Mouse (Mus musculus) cerebellum, adult 2 months (tissue): ENCODE measurements at regions not wholly inside any gene's neighbourhood (a gene's known extent, or its start where the extent isn't known, plus 50 kb on each side); places are given as distances from the start of the nearest gene placed in this dataset.

Experiments used
- DNase-seq, 2 experiments: peaks; one replicate each; pipeline ENCODE4 v3.0.0; 2021
- H3K27ac ChIP-seq: fragments of 200-500 bp; 2 replicates; pipeline ENCODE4 v1.5.1; 2012; ENCODE audit warnings: low read length, control low read depth, inconsistent platforms; ENCODE audit not compliant: insufficient read depth
- H3K27me3 ChIP-seq: fragments of 200-500 bp; 2 replicates; pipeline ENCODE4 v1.6.1; 2012; ENCODE audit warnings: inconsistent platforms, mild to moderate bottlenecking, low read length, moderate library complexity; ENCODE audit not compliant: control insufficient read depth, insufficient read depth
- H3K4me1 ChIP-seq: fragments of 200-500 bp; 2 replicates; pipeline ENCODE4 v1.6.1; 2011; ENCODE audit warnings: low read length; ENCODE audit not compliant: control insufficient read depth, insufficient read depth
- H3K4me3 ChIP-seq: fragments of 200-500 bp; replicated peaks from 2 replicates; pipeline ENCODE3; 2011; ENCODE audit warnings: mild to moderate bottlenecking, low read depth, low read length, control low read depth; ENCODE audit not compliant: insufficient read depth
- CTCF ChIP-seq: fragments of 200-500 bp; IDR thresholded peaks from 2 replicates; pipeline ENCODE4 v1.5.1; 2011; ENCODE audit warnings: low read depth, mild to moderate bottlenecking, control low read depth, low read length, moderate library complexity, borderline replicate concordance; ENCODE audit not compliant: insufficient read depth
- POLR2A ChIP-seq: fragments of 200-500 bp; IDR thresholded peaks from 2 replicates; pipeline ENCODE4 v1.6.1; 2011; ENCODE audit warnings: low read length, control low read depth, borderline replicate concordance; ENCODE audit not compliant: insufficient read depth
- WGBS: fragments of 180-500 bp; shearing (Covaris S2); methylation state at CpG from one replicate; pipeline ENCODE4 v1.1.7; 2018; 5-methylcytosine and 5-hydroxymethylcytosine counted together

DNA sequence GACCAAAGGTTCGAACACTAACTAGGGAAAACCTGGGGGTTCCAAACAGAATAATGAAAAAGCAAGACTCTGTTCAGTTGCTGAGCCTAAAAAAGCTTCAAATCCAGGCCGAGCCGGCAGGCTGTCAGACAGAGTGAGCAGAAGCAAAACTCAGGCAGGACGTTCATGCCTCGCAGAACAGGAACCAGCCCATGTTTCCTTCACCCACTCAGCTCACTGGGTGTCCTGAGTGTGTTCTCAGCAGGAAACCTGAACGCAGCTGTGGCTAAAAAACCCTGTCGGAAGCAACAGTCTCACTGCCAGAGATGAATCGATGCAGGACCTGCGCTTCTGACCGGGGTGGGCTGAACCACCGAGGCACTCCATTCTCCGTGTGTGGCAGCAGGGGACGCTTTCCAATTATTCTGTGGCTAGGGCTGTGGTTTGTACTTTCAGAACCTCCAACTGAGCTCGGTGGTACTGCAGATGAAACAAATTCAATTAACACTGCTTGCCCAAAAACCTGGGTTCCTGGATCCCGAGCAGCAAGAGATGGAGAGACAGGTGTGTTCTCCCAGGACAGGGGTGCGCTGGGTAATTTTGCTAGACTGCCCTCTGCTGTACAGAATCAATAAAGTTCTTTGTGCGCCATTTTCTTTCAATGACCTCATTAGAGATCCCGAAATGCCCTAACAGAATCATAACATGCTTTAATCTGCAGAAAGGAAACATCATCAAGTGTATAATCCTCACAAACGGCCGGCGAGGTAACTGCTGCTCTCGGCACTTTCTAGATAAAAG is 121.1 kb upstream of the Akirin2 start:
- no peaks in the 10 kb centered on the region for H3K4me1 ChIP-seq
- no peak overlapping the region for H3K4me3 ChIP-seq
- DNase-seq: peak in 1 of 2 experiments; percentile 21
- 65% methylated on average over 22 of the region's 22 CpGs for WGBS
- TF ChIP-seq CTCF (no peak), POLR2A (no peak)
- H3K27ac ChIP-seq: no peak overlapping the region
- H3K27me3 ChIP-seq: no peaks in the 10 kb centered on the region

DNA sequence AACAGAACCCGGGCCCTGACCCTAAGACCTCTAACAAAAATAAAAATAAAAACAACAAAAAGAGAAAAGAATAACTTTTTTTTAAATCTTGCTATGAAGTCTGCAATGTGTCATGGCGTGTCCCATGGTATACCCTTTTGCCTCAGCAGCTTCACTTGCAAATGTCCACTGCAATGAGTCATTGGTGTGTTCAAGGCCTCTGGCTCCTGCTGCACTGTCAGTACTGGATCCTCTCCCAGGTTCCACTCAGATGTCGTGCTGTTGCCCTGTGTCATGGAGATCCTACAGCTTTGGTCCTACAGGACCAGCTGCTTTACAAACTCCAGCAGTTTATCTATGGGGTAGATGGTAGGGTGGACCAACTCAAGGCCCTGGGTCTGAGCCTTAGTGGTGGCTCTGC is 113.4 kb upstream of the Akirin2 start:
- DNase-seq: no peak
- Histone ChIP-seq H3K27me3 (no peaks in the 10 kb centered on the region), H3K27ac (no peak overlapping the region), H3K4me3 (no peak overlapping the region), H3K4me1 (no peaks in the 10 kb centered on the region)
- TF ChIP-seq CTCF (no peak), POLR2A (no peak)
- 77% methylated on average over 3 of the region's 3 CpGs for WGBS

DNA sequence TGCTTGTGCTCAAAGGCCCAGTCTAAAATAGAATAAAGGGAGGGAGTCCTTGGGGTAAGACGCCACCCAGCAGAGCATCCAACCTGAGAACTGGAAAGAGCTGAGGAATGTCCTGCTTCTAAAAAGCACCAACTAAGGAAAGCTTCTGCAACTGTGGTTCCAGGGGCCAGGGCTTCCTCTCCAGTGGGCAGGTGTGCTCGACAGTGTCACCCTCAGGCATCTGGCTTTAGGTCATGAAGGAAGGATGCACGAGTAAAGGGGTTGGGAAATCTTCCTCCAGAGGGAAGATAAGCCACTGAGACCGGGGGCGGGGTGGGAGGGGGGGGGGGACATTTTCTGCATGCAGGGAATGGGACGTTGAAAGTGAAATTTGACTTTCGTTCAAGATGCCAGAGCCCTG is 101.2 kb upstream of the Akirin2 start:
- no peak for TF ChIP-seq CTCF
- TF ChIP-seq POLR2A: no peak
- DNase-seq: no peak
- H3K27ac ChIP-seq: no peak overlapping the region
- no peak overlapping the region for H3K4me3 ChIP-seq
- H3K27me3 ChIP-seq: no peaks in the 10 kb centered on the region
- 78% methylated on average over 7 of the region's 7 CpGs for WGBS
- no peaks in the 10 kb centered on the region for H3K4me1 ChIP-seq

DNA sequence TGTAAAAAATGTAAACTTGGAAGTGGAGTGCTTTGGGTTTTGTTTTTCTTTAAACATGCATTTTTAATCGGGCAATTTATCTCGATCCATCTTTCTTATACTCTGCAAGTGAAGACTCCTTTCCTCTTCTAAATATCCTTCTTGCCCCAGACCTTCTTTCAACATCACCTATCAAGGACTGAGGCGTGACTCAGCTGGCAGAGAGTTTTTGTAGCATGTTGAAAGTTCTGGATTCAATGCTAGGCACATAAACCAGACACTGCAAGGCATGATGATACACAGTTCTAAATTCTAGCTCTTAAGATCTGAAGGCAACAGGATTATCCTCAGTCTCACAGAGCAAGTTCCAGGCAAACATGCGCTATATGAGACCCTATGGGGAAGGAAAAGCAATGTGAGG is 88.1 kb upstream of the Akirin2 start:
- H3K4me3 ChIP-seq: no peak overlapping the region

DNA sequence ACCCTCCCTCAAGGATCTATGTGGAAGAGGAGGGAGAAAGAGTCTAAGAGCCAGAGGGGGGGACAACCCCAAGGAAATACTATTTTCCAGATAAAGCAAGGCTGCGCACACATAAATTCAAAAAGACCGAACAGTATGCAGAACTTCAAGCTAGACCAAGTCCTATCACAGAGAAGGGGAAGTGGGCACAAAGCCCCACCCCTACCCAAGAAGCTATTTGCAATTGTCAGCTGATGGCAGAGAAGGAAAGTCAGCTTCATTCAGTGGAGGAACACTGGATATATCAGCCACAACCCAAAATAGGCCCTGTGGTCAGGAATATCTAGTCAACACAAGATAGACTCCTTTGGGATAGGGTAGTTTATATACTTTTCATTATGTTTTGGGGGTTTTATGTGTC is 84.9 kb upstream of the Akirin2 start:
- TF ChIP-seq POLR2A (no peak), CTCF (no peak)
- DNase-seq: no peak
- H3K27ac ChIP-seq: no peak overlapping the region
- H3K4me3 ChIP-seq: no peak overlapping the region
- H3K4me1 ChIP-seq: no peaks in the 10 kb centered on the region
- 96% methylated on average over 2 of the region's 2 CpGs for WGBS
- H3K27me3 ChIP-seq: no peaks in the 10 kb centered on the region

More for the DNA sequence above, 88.1 kb upstream of the Akirin2 start:
- TF ChIP-seq CTCF: no peak
- TF ChIP-seq POLR2A: no peak
- DNase-seq: no peak
- 92% methylated on average over 4 of the region's 4 CpGs for WGBS
- Histone ChIP-seq H3K4me1 (no peaks in the 10 kb centered on the region), H3K27me3 (no peaks in the 10 kb centered on the region), H3K27ac (no peak overlapping the region)

DNA sequence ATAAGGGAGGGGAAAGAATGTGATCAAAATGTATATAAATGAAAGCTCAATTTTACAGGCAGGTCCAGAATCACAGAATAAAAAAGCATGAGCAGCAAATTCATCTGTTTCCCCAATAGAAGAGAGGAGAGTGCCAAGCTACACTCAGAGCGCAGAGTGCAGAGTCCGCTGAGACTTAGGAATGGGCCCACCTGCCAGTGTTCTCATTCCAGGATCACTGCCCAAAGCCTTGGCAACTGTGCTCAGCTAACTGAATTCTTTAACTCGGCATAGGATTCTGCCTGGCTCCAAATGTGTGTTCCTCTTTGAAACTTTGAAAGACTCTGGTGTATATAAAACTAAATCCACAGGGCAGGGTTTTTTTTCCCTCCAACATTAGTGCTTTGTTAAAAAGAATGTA is 84.4 kb upstream of the Akirin2 start:
- Histone ChIP-seq H3K27ac (no peak overlapping the region), H3K4me3 (no peak overlapping the region), H3K27me3 (no peaks in the 10 kb centered on the region), H3K4me1 (no peaks in the 10 kb centered on the region)
- WGBS: 8% methylated on average over 3 of the region's 3 CpGs
- peak; percentile 20 to 60 for DNase-seq
- TF ChIP-seq CTCF: no peak
- no peak for TF ChIP-seq POLR2A

DNA sequence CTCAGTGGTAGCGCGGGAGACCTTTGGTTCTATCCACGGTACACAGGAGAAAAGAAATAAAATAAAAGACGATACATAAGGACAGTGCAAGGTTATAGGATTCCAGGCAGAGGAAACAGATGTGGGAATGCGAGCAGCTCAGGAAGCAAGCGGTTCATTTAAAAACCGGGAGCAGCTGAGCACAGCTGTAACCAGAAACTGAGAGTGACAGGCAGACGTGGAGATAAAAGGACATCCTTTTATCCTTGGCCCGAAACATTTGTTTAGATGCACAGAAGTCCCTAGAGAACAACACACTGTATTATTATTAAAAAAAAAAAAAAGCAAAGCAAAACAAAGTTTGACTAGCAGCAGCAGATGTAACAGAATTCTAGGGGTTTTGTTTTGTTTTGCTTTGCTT is 82.6 kb upstream of the Akirin2 start:
- Histone ChIP-seq H3K27me3 (no peaks in the 10 kb centered on the region), H3K27ac (no peak overlapping the region), H3K4me1 (no peaks in the 10 kb centered on the region), H3K4me3 (no peak overlapping the region)
- no peak for DNase-seq
- TF ChIP-seq CTCF: no peak
- no peak for TF ChIP-seq POLR2A
- WGBS: 80% methylated on average over 9 of the region's 9 CpGs

DNA sequence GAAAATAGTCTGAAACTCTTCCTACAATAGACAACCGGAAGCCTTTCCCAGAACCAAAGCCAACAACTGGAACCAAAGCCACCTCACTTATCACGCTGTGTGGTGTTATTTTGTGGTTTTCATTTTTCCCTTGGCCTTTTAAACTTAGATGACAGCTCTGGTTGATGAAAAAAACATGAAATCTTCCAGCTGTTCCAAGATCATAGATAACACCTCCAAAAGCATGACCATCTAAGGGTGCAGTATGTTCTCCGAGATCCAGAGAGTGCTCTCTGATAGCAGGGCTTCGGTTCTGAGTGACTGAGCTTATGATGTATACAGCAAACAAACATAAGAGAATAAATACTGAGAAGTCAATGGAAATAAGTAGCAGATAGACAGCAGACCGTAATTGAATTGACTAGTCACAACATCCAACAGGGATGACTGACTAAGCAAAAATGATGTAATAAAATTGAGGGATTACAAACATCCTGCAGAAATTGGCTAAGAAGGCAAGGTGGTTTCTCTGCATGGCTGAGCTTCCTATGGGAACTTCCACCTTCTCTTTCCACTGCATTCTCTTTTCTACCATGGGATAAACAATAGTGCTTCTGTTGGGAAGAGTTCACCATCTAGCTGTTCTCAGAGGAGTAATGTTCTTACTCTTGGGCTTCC is 74.8 kb upstream of the Akirin2 start:
- Histone ChIP-seq H3K4me3 (no peak overlapping the region), H3K27ac (no peak overlapping the region), H3K4me1 (no peaks in the 10 kb centered on the region), H3K27me3 (no peaks in the 10 kb centered on the region)
- no peak for DNase-seq
- TF ChIP-seq POLR2A: no peak
- 91% methylated on average over 5 of the region's 5 CpGs for WGBS
